Mouse (Mus musculus) forebrain, embryonic 12.5 days (tissue): ENCODE data around the gene Cbx1. TPM values are rescaled to one million over a fixed set of nuclear protein-coding genes. Genes with fewer than 3 reads are reported as not detected.

Experiments used
- ATAC-seq: fragments of 200-750 bp; cut with Nextera tagmentation; 2 replicates; pipeline ENCODE4 v1.8.0; 2017; ENCODE audit warnings: moderate TSS enrichment; ENCODE audit not compliant: low FRiP score
- H3K27ac ChIP-seq: fragments of 300-500 bp; sonication (generic); 2 replicates; pipeline ENCODE4 v1.5.1; 2016; ENCODE audit warnings: mild to moderate bottlenecking
- H3K27me3 ChIP-seq: fragments of 300-500 bp; sonication (generic); 2 replicates; pipeline ENCODE4 v1.6.1; 2016; ENCODE audit warnings: mild to moderate bottlenecking
- H3K36me3 ChIP-seq: fragments of 300-500 bp; sonication (generic); replicated peaks from 2 replicates; pipeline ENCODE4 v1.6.1; 2016; ENCODE audit warnings: mild to moderate bottlenecking
- H3K4me1 ChIP-seq: fragments of 300-500 bp; sonication (generic); 2 replicates; pipeline ENCODE4 v1.6.1; 2016
- H3K4me2 ChIP-seq: fragments of 300-500 bp; sonication (generic); 2 replicates; pipeline ENCODE4 v1.6.1; 2016; ENCODE audit warnings: mild to moderate bottlenecking, moderate library complexity
- H3K4me3 ChIP-seq: fragments of 300-500 bp; sonication (generic); replicated peaks from 2 replicates; pipeline ENCODE4 v1.5.1; 2016; ENCODE audit warnings: mild to moderate bottlenecking
- H3K9ac ChIP-seq: fragments of 300-500 bp; sonication (generic); 2 replicates; pipeline ENCODE4 v1.6.1; 2016; ENCODE audit warnings: mild to moderate bottlenecking
- H3K9me3 ChIP-seq: fragments of 300-500 bp; sonication (generic); 2 replicates; pipeline ENCODE4 v1.6.1; 2016
- WGBS: fragments of 180-500 bp; shearing (Covaris S2); methylation state at CpG from one replicate; pipeline ENCODE4 v1.1.7; 2016; 5-methylcytosine and 5-hydroxymethylcytosine counted together
- polyA plus RNA-seq: library from polyadenylated mRNA; unstranded; fragments of >200 nt; fragmentation: Nextera tagmentation; extraction: Ambion mirVana; gene quantifications from 2 replicates; pipeline ENCODE4 v1.2.1, GENCODE M21; 2016

Cbx1 gene
- polyA plus RNA-seq, 1 experiment from 2014 or later: 168 TPM

DNA sequence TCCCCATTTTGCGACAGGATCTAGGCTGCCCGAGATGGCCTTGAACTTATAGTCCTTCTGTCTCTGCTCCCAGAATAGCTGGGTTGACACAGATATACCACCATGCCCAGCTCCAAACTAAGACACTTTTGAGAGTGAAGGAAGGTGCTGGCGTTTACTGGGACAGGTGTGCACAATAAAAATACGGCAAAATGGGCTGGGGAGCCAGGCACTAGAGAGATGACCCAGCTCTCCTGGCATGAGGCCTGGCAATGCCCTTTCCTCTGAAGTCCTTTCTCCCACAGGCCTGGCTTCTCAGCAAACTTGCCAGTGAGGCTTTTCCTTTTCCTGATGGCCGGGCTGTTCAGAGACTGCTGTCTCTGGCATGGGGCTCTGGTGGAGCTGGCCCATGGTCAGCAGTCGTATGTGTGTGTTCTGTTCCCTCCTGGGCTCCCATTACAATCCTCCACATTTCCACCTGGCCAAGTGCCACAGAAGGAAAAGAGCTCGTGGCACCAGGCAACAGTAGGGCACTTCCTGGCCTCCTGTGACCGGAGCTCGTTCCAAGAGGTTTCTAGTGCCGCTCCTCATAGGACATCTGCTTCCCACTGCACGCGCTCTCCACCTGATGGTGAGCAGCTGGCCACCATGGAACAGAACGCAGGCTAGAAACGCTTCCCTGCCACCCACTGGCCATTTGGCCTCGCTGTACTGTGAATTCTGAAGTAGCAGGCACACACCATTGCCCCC lies 26.0 kb upstream of the Cbx1 start:
- H3K9ac ChIP-seq: no peak overlapping the region
- H3K27me3 ChIP-seq: no peaks in the 10 kb centered on the region
- WGBS: 81% methylated on average over 15 of the region's 15 CpGs
- peaks cover 3% of the 10 kb centered on the region; the same call in 1 of the 2 replicates for H3K36me3 ChIP-seq
- H3K4me3 ChIP-seq: no peak overlapping the region
- H3K9me3 ChIP-seq: no peaks in the 10 kb centered on the region
- ATAC-seq: no peak
- H3K4me1 ChIP-seq: peaks cover 44% of the 10 kb centered on the region
- no peak overlapping the region for H3K4me2 ChIP-seq
- no peak overlapping the region for H3K27ac ChIP-seq

GRCm38 (mm10) chr11:96764511-96765350 lies 24.2 kb upstream of the Cbx1 start:
- Histone ChIP-seq H3K27me3 (no peaks in the 10 kb centered on the region), H3K4me3 (no peak overlapping the region), H3K9me3 (no peaks in the 10 kb centered on the region), H3K27ac (peak overlapping the region; percentile 66; the same call in 1 of the 2 replicates), H3K4me2 (no peak overlapping the region; the same call in 1 of the 2 replicates), H3K4me1 (peaks cover 48% of the 10 kb centered on the region), H3K36me3 (peaks cover 21% of the 10 kb centered on the region), H3K9ac (peak overlapping the region; percentile 33; the same call in 1 of the 2 replicates)
- ATAC-seq: no peak; the same call in 1 of the 2 replicates
- 30% methylated on average over 13 of the region's 13 CpGs for WGBS

DNA sequence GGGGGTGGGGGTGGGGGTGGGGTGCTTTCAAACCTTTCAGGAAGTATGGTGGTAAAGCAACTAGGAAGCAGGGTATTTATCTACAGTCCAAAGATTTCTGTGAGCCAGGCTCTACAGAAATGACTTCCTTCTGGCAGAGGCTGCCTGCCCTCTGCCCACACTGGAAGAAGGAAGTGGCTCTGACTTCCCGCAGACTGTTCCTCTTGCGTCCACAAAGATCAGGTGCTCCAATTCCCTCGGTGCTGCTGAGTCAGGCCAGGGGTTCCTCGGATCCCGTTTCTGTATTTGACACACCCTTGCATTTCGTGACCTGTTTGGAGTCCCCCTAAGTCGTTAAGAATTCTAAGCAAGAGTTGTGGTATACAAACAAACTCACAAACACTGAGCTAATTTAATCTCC lies 23.3 kb upstream of the Cbx1 start:
- Histone ChIP-seq H3K9me3 (no peaks in the 10 kb centered on the region), H3K4me1 (peaks cover 48% of the 10 kb centered on the region), H3K27ac (peak overlapping the region; percentile 86; the same call in 1 of the 2 replicates), H3K27me3 (no peaks in the 10 kb centered on the region), H3K9ac (no peak overlapping the region), H3K4me3 (no peak overlapping the region), H3K4me2 (no peak overlapping the region), H3K36me3 (peaks cover 30% of the 10 kb centered on the region)
- no peak for ATAC-seq
- WGBS: 83% methylated on average over 7 of the region's 7 CpGs

GRCm38 (mm10) chr11:96766555-96766954 lies 22.4 kb upstream of the Cbx1 start:
- ATAC-seq: no peak
- Histone ChIP-seq H3K4me2 (no peak overlapping the region), H3K36me3 (peaks cover 39% of the 10 kb centered on the region), H3K27ac (peak overlapping the region; percentile 86), H3K9ac (no peak overlapping the region), H3K4me1 (peaks cover 48% of the 10 kb centered on the region), H3K4me3 (no peak overlapping the region), H3K27me3 (no peaks in the 10 kb centered on the region), H3K9me3 (no peaks in the 10 kb centered on the region)
- WGBS: 75% methylated on average over 12 of the region's 12 CpGs

GRCm38 (mm10) chr11:96767096-96767495 lies 21.8 kb upstream of the Cbx1 start:
- H3K36me3 ChIP-seq: peaks cover 45% of the 10 kb centered on the region
- ATAC-seq: peak; percentile 75
- peak overlapping the region; percentile 86 for H3K27ac ChIP-seq
- WGBS: 18% methylated on average over 7 of the region's 7 CpGs
- H3K9ac ChIP-seq: no peak overlapping the region
- H3K27me3 ChIP-seq: no peaks in the 10 kb centered on the region
- no peak overlapping the region; the same call in 1 of the 2 replicates for H3K4me2 ChIP-seq
- peaks cover 48% of the 10 kb centered on the region for H3K4me1 ChIP-seq
- H3K4me3 ChIP-seq: no peak overlapping the region
- H3K9me3 ChIP-seq: no peaks in the 10 kb centered on the region

DNA sequence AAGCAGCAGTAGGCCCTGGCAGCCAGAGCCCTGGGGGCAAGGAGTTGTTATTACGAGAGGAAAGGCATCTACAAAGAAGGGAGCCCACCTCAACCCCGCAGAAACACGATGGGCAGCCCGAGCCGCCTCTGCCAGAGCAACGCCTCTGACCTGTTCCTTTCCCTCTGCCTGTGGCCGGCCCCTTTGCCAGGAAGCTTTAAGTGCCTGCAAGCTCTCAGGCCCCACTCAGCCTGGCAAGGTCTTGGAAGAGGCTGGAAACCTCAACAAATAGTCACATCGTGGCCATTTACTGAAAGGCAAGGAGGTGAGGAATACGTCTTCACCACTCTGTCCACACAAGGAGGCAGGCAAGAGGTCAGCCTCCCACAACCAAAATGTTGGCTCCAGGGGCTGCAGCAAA lies 20.7 kb upstream of the Cbx1 start:
- no peak overlapping the region for H3K9ac ChIP-seq
- 63% methylated on average over 9 of the region's 9 CpGs for WGBS
- no peak overlapping the region for H3K4me3 ChIP-seq

DNA sequence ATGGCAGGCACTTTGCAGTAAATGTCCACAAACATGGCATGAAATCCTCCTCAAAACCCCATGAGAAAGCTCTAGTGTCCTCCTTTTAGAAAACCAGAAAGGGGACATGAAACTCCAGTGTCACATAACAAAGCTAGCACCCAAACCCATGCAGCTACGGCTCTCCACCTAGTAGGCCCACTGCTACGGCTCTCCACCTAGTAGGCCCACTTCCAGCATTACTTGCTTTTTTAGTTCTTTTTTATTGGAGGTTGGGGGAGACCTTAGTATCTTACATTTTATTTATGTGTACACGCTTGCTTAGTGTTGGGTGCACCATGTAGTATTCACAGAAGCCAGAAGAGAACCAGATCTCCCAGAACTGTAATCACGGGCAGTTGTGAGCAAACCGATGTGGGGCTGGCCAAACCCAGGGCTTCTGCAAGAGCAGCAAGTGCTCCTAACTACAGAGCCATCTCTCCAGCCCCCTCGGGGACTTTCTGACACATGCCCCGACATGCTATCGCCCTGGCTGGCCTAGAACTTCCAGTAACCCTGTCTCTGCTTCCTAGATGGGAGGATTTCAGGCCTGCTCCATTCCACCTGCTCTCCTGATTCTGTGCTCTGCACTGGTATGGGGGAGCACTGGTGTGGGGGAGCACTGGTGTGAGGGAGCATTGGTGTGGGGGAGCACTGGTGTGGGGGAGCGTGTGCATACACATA lies 17.5 kb upstream of the Cbx1 start:
- Histone ChIP-seq H3K4me3 (no peak overlapping the region), H3K9ac (no peak overlapping the region), H3K9me3 (no peaks in the 10 kb centered on the region), H3K4me2 (no peak overlapping the region), H3K27ac (no peak overlapping the region), H3K36me3 (peaks cover 58% of the 10 kb centered on the region), H3K27me3 (no peaks in the 10 kb centered on the region), H3K4me1 (peaks cover 28% of the 10 kb centered on the region)
- 95% methylated on average over 9 of the region's 9 CpGs for WGBS
- ATAC-seq: no peak

More for the DNA sequence above, 20.7 kb upstream of the Cbx1 start:
- peaks cover 46% of the 10 kb centered on the region for H3K4me1 ChIP-seq
- H3K4me2 ChIP-seq: no peak overlapping the region
- H3K27me3 ChIP-seq: no peaks in the 10 kb centered on the region
- ATAC-seq: no peak
- no peaks in the 10 kb centered on the region for H3K9me3 ChIP-seq
- H3K36me3 ChIP-seq: peaks cover 56% of the 10 kb centered on the region
- peak overlapping the region; percentile 86 for H3K27ac ChIP-seq

DNA sequence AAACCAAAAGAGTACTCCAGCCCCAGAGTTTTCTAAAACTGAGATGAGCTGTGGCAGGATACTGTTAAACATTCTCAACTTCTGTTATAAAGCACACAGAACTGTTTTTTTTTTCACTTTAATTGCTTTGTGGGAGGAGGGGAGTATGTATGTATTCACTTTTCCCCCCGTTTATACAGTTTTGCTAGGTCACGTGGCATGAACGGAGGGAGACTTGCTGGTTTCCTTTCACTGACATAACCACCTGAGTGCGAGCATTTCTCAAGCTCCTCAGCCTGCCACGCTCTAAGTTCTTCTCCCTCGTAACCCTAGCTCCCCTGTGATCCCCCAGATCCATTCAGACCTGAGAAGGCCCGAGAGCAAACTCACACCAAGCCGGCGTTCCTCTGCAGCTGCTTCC lies 16.5 kb upstream of the Cbx1 start:
- no peak overlapping the region for H3K4me2 ChIP-seq
- WGBS: 91% methylated on average over 9 of the region's 9 CpGs

DNA sequence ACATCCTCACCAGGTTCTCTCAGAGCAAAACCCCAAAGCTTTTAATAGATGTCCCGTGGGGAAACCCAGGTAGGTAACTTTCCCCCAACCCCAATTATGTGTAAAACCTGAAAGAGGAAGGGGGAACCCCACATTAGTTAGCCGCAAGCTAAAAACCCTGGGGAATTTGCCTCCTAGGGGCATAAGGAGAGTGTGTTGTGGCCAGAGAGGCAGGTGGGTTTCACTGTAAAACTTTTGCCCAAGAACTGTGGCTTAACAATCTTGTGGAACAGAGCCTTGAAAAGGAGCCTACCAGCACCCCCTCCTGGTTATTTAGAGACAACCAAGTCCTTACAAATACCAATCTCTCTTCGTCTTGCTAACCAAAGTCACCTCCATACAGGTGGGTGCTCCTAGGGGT lies 14.4 kb upstream of the Cbx1 start:
- Histone ChIP-seq H3K27me3 (no peaks in the 10 kb centered on the region), H3K4me1 (peaks cover 15% of the 10 kb centered on the region), H3K4me3 (no peak overlapping the region), H3K9ac (no peak overlapping the region), H3K9me3 (no peaks in the 10 kb centered on the region), H3K27ac (no peak overlapping the region), H3K4me2 (no peak overlapping the region), H3K36me3 (peaks cover 38% of the 10 kb centered on the region)
- no peak for ATAC-seq
- WGBS: 88% methylated on average over 3 of the region's 3 CpGs

More for the DNA sequence above, 16.5 kb upstream of the Cbx1 start:
- peaks cover 24% of the 10 kb centered on the region for H3K4me1 ChIP-seq
- H3K27ac ChIP-seq: no peak overlapping the region
- no peak for ATAC-seq
- peaks cover 58% of the 10 kb centered on the region for H3K36me3 ChIP-seq
- H3K27me3 ChIP-seq: no peaks in the 10 kb centered on the region
- no peak overlapping the region for H3K4me3 ChIP-seq
- H3K9me3 ChIP-seq: no peaks in the 10 kb centered on the region
- no peak overlapping the region for H3K9ac ChIP-seq

- peaks cover 15% of the 10 kb centered on the region for H3K4me1 ChIP-seq
- H3K4me3 ChIP-seq: no peak overlapping the region
- H3K4me2 ChIP-seq: no peak overlapping the region
- H3K27me3 ChIP-seq: no peaks in the 10 kb centered on the region
- H3K27ac ChIP-seq: no peak overlapping the region
- 84% methylated on average over 8 of the region's 8 CpGs for WGBS
- H3K9me3 ChIP-seq: no peaks in the 10 kb centered on the region
- peaks cover 33% of the 10 kb centered on the region for H3K36me3 ChIP-seq
- H3K9ac ChIP-seq: no peak overlapping the region
- no peak for ATAC-seq
Observed at GRCm38 (mm10) chr11:96775063-96775462, 13.9 kb upstream of the Cbx1 start.

DNA sequence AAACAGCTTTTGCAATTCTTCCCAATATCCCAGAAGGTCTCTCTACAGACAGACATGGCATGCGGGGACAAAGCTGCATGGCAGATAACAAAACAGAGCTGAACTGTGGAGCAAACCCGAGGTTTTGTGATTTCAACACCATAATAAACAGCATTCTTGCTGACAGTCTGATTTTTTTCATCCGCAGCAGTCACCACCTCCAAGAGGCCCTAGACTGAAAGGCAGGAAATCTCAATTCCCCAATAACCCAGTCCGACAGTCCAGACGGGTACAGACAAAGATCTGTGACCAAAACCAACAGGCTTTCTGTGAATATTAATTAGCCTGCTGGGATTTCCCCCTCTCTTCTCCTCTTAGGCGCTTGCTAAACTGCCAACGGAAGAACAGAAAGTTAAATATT lies 13.3 kb upstream of the Cbx1 start:
- Histone ChIP-seq H3K4me2 (no peak overlapping the region), H3K4me1 (peaks cover 15% of the 10 kb centered on the region), H3K27ac (no peak overlapping the region), H3K27me3 (no peaks in the 10 kb centered on the region), H3K36me3 (peaks cover 27% of the 10 kb centered on the region), H3K9me3 (no peaks in the 10 kb centered on the region), H3K9ac (no peak overlapping the region), H3K4me3 (no peak overlapping the region)
- no peak for ATAC-seq
- WGBS: 78% methylated on average over 7 of the region's 7 CpGs

GRCm38 (mm10) chr11:96776068-96776467 lies 12.9 kb upstream of the Cbx1 start:
- peaks cover 23% of the 10 kb centered on the region for H3K36me3 ChIP-seq
- H3K4me3 ChIP-seq: peak overlapping the region; percentile 74
- no peaks in the 10 kb centered on the region for H3K9me3 ChIP-seq
- H3K4me1 ChIP-seq: peaks cover 15% of the 10 kb centered on the region
- ATAC-seq: no peak
- no peaks in the 10 kb centered on the region for H3K27me3 ChIP-seq
- whole genome bisulfite sequencing: 55% methylated on average over 3 of the region's 3 CpGs
- H3K27ac ChIP-seq: no peak overlapping the region
- H3K4me2 ChIP-seq: peak overlapping the region; percentile 80
- H3K9ac ChIP-seq: peak overlapping the region; percentile 0; the same call in 1 of the 2 replicates
